Mouse (Mus musculus) left cerebral cortex, postnatal 4 days (tissue): Measurements from ENCODE around the gene Arhgef1. TPM values are rescaled to one million over a fixed set of nuclear protein-coding genes. Genes with fewer than 3 reads are reported as not detected.
"Not testable (repeated sequence)": the region's sequence is repeated elsewhere in the genome, so short reads cannot be mapped to it uniquely, and the experiment has no call there.

ENCODE experiments used
- DNase-seq: peaks from one replicate; pipeline ENCODE4 v3.0.0-alpha.2; 2022
- intact Hi-C: fragments of 180-260 bp; cut with DNase I; formaldehyde crosslinking; loops from one replicate; pipeline ENCODE4 v1.15.1; 2025
- total RNA-seq, 2 experiments: library from RNA; stranded (reverse); gene quantifications; 2 replicates each; pipeline ENCODE4 v1.2.3; 2021

Gene Arhgef1
- total RNA-seq, 2 experiments from 2014 or later = 143 to 147 TPM

GRCm38 (mm10) chr7:24889431-24890220 lies 13.1 kb upstream of the Arhgef1 start:
- DNase-seq = no peak
- intact Hi-C loops = loop anchor here (5.0 kb wide), 1 partner anchor 78 kb away; no protein-coding TSS in a partner anchor

DNA sequence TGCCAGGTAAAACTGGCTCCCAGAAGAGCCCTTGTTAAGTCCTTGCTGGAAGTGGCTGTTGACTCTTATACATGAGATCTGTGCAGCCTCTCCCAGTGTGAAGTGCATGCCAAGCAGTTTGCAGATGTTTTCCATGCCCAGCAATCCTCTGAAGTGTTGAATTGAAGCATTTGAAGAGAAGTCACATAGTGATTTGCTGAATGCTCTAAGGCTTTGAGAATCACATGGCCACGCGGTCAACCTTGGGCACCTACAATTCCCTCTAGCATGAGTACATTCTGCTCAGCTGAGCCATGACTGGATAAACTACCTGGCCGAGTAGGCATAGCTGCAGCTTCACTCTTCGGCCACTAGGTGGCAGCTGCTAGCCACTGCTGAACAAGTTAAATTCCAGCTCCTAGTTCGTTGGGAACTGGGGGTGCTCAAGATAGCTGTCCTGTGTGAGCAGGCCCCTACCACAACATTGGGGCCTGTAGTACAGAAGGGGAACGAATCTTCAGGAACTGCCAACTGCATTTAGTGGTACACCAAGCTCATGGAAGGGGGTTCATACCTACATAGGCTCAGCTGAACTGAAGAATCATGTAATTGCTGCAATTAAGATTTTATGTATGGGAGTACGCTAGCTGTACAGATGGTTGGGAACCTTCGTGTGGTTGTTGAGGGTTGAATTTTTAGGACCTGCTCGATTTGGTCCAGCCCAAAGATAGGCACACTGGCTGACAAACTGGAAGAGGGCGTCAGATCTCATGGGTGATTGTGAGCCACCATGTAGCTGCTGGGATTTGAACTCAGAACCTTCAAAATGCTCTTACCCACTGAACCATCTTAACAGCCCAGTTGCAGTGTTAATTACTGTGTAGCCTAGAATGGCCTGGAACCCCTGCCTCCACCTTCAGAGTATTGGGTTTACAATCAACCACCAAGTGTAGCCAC lies 12.2 kb upstream of the Arhgef1 start:
- DNase-seq = peak; percentile 71
- intact Hi-C loops = loop anchor here (5.0 kb wide), 1 partner anchor 77 kb away; no protein-coding TSS in a partner anchor

DNA sequence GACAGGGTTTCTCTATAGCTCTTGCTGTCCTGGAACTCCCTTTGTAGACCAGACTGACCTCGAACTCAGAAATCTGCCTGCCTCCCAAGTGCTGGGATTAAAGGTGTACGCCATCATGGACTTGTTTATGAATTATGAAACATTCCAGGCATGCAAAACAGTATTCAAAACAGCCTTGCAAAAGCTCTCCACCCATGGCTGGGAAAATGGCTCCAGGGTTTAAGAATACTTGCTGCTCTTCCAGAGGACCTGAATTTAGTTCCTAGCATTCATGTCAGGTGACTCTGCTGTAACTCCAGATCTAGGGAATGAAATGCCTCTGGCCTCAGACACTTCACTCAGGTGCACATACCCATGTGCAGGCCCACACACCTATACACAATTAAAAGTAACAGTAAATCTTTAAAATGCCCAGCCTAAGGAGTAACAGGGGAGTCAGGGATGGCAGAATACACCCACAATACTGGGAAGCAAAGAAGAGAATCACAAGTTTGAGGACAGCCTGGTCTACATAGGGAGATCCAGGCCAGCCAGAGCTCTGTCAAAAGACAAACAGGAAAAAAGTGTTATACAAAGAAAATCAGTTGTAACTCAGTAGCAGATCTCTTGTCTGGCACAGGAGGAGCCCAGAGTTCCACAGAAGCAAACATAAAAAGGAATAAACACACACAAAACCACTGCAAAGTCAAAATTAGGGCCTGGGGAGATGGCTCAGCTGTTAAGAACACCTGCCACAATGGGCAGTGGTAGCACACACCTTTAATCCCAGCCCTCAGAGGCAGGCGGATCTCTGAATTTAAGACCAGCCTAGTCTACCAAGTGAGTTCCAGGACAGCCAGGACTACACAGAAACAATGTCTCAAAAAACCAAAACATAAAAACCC lies 11.2 kb upstream of the Arhgef1 start:
- DNase-seq = no peak
- intact Hi-C loops = loop anchor here (5.0 kb wide), 1 partner anchor 76 kb away; no protein-coding TSS in a partner anchor

DNA sequence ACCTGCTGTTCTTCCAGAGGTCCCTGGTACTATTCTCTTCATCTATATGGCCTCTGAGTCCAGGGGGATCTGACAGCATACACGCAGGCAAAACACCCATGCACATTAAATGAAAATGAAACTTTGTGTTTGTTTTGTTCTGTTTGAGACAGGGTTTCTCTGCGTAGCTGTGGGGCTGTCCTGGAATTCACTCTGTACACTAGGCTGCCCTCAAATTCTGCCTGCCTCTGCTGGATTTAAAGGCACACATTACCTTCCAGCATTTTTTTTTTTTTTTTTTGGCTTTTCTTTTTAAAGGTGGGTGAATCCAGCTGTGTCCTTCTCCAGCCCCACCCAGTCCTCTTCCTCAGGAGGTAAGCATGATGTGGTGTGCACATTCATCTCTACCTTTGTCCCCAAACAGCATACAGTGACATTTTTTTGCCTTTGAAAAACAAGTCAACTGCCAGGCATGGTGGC lies 10.6 kb upstream of the Arhgef1 start:
- intact Hi-C loops = loop anchor here (5.0 kb wide), 1 partner anchor 75 kb away; no protein-coding TSS in a partner anchor
- DNase-seq = no peak

GRCm38 (mm10) chr7:24895749-24896148 lies 7.0 kb upstream of the Arhgef1 start:
- intact Hi-C loops, DNase-seq: not testable (repeated sequence)

- no peak for DNase-seq
- intact Hi-C loops = no loop called here
Measured at GRCm38 (mm10) chr7:24896269-24896668, 6.4 kb upstream of the Arhgef1 start.

DNA sequence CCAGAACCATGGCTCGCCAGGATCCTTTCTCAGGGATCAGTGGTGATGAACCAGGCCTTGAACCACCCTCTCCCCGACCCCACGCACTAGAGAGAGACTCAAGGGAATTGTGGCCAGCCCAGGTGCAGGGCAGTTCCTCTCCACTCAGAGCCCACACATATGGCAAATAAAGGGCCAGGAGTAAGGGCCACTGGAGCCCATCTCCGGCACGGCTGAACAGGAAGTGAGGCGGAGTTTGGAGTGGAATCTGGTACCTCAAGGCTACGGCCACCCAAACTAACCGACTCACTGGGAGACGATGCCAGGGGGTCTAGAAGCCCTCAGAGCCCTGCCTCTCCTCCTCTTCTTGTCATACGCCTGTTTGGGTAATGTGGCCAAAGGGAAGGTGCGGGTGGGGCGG lies 5.5 kb upstream of the Arhgef1 start, which contains the start of gene Cd79a:
TSS of gene Cd79a (plus strand) at position 158 of the 400 bp plus-strand sequence.
- intact Hi-C loops = no loop called here
- DNase-seq = no peak

- DNase-seq = no peak
- intact Hi-C loops = no loop called here
Measured at GRCm38 (mm10) chr7:24897959-24898358, 4.8 kb upstream of the Arhgef1 start.

DNA sequence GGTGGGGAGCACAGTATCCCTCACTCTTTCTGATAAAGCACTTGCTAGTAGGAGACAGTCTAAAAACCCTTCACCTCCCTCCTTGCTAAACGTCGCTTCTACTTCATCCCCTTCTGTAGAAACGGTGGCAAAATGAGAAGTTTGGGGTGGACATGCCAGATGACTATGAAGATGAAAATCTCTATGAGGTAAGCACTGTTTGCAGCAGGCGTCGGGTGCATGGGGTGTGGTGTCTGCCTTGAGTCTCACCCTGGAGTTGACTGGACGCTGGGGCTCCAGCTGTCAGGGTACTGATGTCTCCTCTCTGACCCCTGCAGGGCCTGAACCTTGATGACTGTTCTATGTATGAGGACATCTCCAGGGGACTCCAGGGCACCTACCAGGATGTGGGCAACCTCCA lies 1.6 kb upstream of the Arhgef1 start:
- intact Hi-C loops = no loop called here
- no peak for DNase-seq

GRCm38 (mm10) chr7:24901842-24902241 lies 870 bp upstream of the Arhgef1 start:
- intact Hi-C loops = no loop called here
- DNase-seq = no peak

DNA sequence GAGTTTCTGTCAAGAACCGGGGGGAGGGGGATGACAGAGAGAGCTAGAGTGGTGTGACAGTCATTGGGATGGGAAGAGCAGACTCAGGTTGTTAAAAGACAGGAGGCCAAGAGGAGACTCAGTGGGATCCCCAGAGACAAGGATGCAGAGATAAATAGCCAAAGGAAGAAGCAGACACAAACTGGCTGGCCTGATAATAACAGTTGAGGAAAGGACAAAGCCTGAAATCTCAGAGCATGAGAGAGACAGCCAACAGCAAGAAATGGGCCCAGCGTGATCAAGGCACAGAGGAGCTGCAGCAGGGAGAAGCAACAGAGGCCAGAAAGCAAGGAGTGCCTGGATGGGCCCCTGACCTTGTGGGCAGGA lies 465 bp upstream of the Arhgef1 start:
- no peak for DNase-seq
- intact Hi-C loops = no loop called here

DNA sequence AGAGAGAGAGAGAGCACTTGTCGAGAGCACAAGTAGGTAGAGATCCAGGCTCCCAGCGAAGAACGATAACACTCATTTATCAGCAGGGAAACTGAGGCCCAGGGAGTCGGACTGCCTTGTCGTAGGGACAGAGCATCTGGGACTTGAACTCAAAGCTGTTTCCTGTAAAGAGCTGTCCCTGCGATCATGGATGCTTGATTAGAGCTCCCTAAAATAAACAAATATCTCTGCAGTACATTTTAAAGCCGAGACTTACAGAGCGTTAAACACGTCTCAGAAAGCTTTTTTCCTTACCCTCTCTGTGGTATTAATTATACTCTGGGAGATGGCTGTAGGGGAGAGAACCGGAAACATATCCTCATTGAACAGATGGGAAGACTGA lies 723 bp downstream of the Arhgef1 start:
- no peak for DNase-seq
- intact Hi-C loops = no loop called here

- intact Hi-C loops = no loop called here
- DNase-seq = peak; percentile 98
Measured at GRCm38 (mm10) chr7:24904070-24904483, 1.4 kb downstream of the Arhgef1 start.

DNA sequence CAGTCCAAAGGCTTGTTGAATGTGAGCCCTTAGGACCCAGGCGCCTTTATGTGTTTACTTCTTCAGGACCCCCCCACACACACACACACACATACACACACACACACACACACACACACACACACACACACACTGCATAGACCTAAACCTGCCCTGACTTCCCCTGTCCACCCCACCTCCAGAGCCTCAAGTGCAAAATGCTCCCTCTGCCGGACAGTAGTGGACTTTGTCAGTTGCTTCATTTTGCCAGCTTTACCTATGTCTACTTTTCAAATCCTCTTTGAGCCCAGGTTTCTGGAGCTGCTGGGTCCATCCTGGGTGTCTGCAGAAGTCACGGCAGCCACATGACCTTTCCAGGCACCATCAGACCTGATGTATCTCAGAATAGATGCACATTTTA lies 2.2 kb downstream of the Arhgef1 start:
- peak; percentile 67 for DNase-seq
- intact Hi-C loops = no loop called here

GRCm38 (mm10) chr7:24906551-24906950 lies 3.8 kb downstream of the Arhgef1 start:
- intact Hi-C loops = no loop called here
- DNase-seq = no peak

DNA sequence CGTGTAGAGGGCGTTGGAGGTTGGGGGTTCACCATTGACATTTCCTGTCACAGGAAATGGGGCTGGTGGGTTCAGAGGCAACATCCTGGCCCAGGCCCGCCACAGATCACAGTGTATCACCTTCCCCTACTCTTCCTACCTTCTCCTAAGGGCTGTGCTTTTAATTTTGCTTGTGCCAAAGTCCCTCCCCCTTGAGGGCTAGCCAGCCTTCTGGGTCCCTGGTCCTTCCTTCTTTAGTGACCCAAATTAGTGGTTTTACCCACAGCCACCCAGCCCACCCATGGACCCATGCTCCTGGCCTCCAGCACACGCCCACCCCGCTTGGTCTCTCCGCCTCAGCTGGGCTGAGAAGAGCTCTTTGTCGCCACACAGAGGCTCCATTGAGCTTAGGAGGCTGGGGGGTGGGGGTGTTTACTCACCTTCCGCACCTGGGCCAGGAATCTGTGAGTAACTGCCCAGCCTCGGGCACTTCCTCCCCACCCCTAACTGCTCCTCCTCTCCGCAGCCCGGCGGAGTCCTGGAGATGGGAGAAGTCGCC lies 4.6 kb downstream of the Arhgef1 start:
- intact Hi-C loops = no loop called here
- no peak for DNase-seq

- no peak for DNase-seq
- intact Hi-C loops = no loop called here
Measured at GRCm38 (mm10) chr7:24912480-24912879, 9.8 kb downstream of the Arhgef1 start.

DNA sequence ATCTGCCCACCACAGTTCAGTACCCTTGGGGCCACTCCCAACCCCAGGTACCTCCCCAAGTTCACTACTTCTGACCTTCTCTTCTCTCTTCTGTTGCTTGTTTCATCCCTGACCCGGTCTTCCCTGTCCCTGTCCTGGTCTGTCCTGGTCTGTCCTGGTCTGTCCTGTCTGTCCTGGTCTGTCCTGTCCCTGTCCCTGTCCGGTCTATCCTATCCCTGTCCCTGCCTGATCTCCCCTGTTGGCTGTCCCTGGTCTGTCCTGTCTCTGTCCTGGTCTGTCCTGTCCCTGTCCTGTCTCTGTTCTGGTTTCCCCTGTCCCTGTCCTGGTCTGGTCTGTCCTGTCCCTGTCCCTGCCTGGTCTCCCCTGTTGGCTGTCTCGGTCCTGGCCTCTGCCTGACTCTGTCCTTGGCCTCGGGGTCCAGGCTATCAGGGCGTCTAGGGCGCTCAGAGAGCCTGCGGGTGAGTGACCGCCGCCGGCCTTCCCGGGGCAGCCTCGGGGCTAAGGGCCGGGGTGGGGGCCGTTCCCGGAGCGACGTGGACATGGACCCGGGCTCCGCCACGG lies 16.1 kb downstream of the Arhgef1 start:
- DNase-seq = no peak
- intact Hi-C loops = no loop called here

- peak; percentile 75 for DNase-seq
Measured at GRCm38 (mm10) chr7:24919728-24920127, 17.0 kb downstream of the Arhgef1 start.

DNA sequence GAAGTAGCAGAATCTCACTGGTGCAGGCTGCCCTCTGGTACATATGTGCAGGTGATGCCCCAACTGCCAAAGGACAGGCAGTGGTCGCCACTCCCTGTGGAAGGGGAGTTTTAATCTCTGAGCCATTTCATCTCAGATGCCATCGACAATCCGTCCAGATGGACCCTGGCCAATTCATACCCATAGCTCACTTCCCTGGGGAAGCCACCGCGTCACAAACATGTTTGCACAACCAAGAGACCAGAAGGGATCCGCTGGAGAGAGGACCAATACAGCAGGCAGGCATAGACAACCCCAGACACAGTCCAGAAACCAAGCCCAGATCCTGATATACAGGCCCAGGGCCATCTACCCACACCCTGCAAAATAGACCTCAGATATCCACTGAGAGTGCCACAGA lies 27.8 kb downstream of the Arhgef1 start:
- no peak for DNase-seq
- intact Hi-C loops = no loop called here

More at GRCm38 (mm10) chr7:24919728-24920127, 17.0 kb downstream of the Arhgef1 start:
- intact Hi-C loops = no loop called here
